Mouse (Mus musculus): ENCODE measurements around the gene Recql5. TPM values are rescaled to one million over a fixed set of nuclear protein-coding genes. Genes with fewer than 3 reads are reported as not detected.
"Not testable (repeated sequence)": the region's sequence is repeated elsewhere in the genome, so short reads cannot be mapped to it uniquely, and the experiment has no call there.

The Recql5 gene
- polyA plus RNA-seq, 1 experiment: 26.4 TPM

- DNase-seq (ENCODE audit: low read depth): no peak
These were observed 69.4 kb downstream of the Recql5 start for GRCm38 (mm10) chr11:115863895-115864294.

- DNase-seq (ENCODE audit: low read depth): no peak
These were observed 73.9 kb downstream of the Recql5 start for GRCm38 (mm10) chr11:115859143-115859945.

- no peak for DNase-seq (ENCODE audit: low read depth)
These were observed 74.9 kb downstream of the Recql5 start, which contains the start of gene Myo15b for GRCm38 (mm10) chr11:115858354-115858753. Myo15b (plus strand) TSS chr11:115858406.

- no peak for DNase-seq (ENCODE audit: low read depth)
These were observed 75.3 kb downstream of the Recql5 start for GRCm38 (mm10) chr11:115857936-115858335.

- not testable (repeated sequence) for DNase-seq (ENCODE audit: low read depth)
These were observed 76.1 kb downstream of the Recql5 start for GRCm38 (mm10) chr11:115857146-115857545.

- DNase-seq (ENCODE audit: low read depth): no peak
These were observed 78.6 kb downstream of the Recql5 start for GRCm38 (mm10) chr11:115854674-115855073.

- no peak for DNase-seq (ENCODE audit: low read depth)
These were observed 87.5 kb downstream of the Recql5 start for GRCm38 (mm10) chr11:115845819-115846218.

GRCm38 (mm10) chr11:115844240-115844639 is 89.0 kb downstream of the Recql5 start:
- no peak for DNase-seq (ENCODE audit: low read depth)

- DNase-seq (ENCODE audit: low read depth): no peak
These were observed 89.4 kb downstream of the Recql5 start for GRCm38 (mm10) chr11:115843891-115844239.

- DNase-seq (ENCODE audit: low read depth): no peak
These were observed 90.0 kb downstream of the Recql5 start for GRCm38 (mm10) chr11:115843141-115843890.

Other genes with a start within 250 kb of the Recql5 start
- 41.2 and 42.4 TPM in 2 replicates for gene Grb2, start 224.9 kb downstream of the Recql5 start, polyA plus RNA-seq (2012; rRNA removed)
- gene Tmem94, start 168.0 kb downstream of the Recql5 start, polyA plus RNA-seq (2012; rRNA removed): 63.0 and 103 TPM in 2 replicates
- gene Caskin2, start 119.8 kb downstream of the Recql5 start, polyA plus RNA-seq (2012; rRNA removed): 46.6 and 59.6 TPM in 2 replicates
- 22.6 and 24.1 TPM in 2 replicates for gene Tsen54, start 118.8 kb downstream of the Recql5 start, polyA plus RNA-seq (2012; rRNA removed)
- 106 and 107 TPM in 2 replicates for gene Llgl2, start 109.4 kb downstream of the Recql5 start, polyA plus RNA-seq (2012; rRNA removed)
- 13.1 and 22.6 TPM in 2 replicates for gene Myo15b, start 75.1 kb downstream of the Recql5 start, polyA plus RNA-seq (2012; rRNA removed)
- gene Smim5, start 33.5 kb downstream of the Recql5 start, polyA plus RNA-seq (2012; rRNA removed): 9.2 and 13.7 TPM in 2 replicates
- 0.86 and 1.5 TPM in 2 replicates for gene Smim6, start 21.5 kb downstream of the Recql5 start, polyA plus RNA-seq (2012; rRNA removed)
- gene Sap30bp, start 195 bp downstream of the Recql5 start, polyA plus RNA-seq (2012; rRNA removed): 22.4 and 25.2 TPM in 2 replicates
- 9.3 and 11.0 TPM in 2 replicates for gene Itgb4, start 41.2 kb upstream of the Recql5 start, polyA plus RNA-seq (2012; rRNA removed)
- 46.9 and 47.3 TPM in 2 replicates for gene Galk1, start 79.2 kb upstream of the Recql5 start, polyA plus RNA-seq (2012; rRNA removed)
- 147 and 215 TPM in 2 replicates for gene H3f3b, start 94.5 kb upstream of the Recql5 start, polyA plus RNA-seq (2012; rRNA removed)
- gene Unk, start 96.8 kb upstream of the Recql5 start, polyA plus RNA-seq (2012; rRNA removed): 30.2 and 35.0 TPM in 2 replicates
- 1.3 and 1.6 TPM in 2 replicates for gene Unc13d, start 144.5 kb upstream of the Recql5 start, polyA plus RNA-seq (2012; rRNA removed)
- gene Wbp2, start 153.5 kb upstream of the Recql5 start, polyA plus RNA-seq (2012; rRNA removed): 180 and 211 TPM in 2 replicates
- 35.0 and 38.8 TPM in 2 replicates for gene Trim47, start 193.7 kb upstream of the Recql5 start, polyA plus RNA-seq (2012; rRNA removed)
- gene Trim65, start 197.7 kb upstream of the Recql5 start, polyA plus RNA-seq (2012; rRNA removed): 8.5 and 8.8 TPM in 2 replicates
- 34.4 and 49.0 TPM in 2 replicates for gene Mrpl38, start 205.4 kb upstream of the Recql5 start, polyA plus RNA-seq (2012; rRNA removed)
- gene Fbf1, start 234.7 kb upstream of the Recql5 start, polyA plus RNA-seq (2012; rRNA removed): 36.0 and 43.7 TPM in 2 replicates

Data from gonadal fat pad, adult 2 months (tissue).